Mouse (Mus musculus) forebrain, embryonic 11.5 days (tissue): ENCODE measurements around the gene 6330409D20Rik. TPM values are rescaled to one million over a fixed set of nuclear protein-coding genes. Genes with fewer than 3 reads are reported as not detected.
A peak's percentile ranks its signal among the peaks of the same experiment; 100 is the strongest.

Source experiments
- ATAC-seq: fragments of 200-750 bp; cut with Nextera tagmentation; replicated peaks from 2 replicates; pipeline ENCODE4 v1.8.0; 2017; ENCODE audit warnings: moderate TSS enrichment; ENCODE audit not compliant: low FRiP score
- DNase-seq: peaks from one replicate; pipeline ENCODE4 v3.0.0-alpha.2; 2017; ENCODE audit warnings: low spot score
- H3K27ac ChIP-seq: fragments of 300-500 bp; sonication (generic); 2 replicates; pipeline ENCODE4 v1.5.1; 2014; ENCODE audit warnings: low read depth, low read length
- H3K27me3 ChIP-seq: fragments of 300-500 bp; sonication (generic); 2 replicates; pipeline ENCODE4 v1.6.1; 2014; ENCODE audit warnings: mild to moderate bottlenecking, low read length, mixed read lengths; ENCODE audit not compliant: control insufficient read depth, insufficient read depth
- H3K36me3 ChIP-seq: fragments of 300-500 bp; sonication (generic); 2 replicates; pipeline ENCODE4 v1.6.1; 2014; ENCODE audit warnings: mild to moderate bottlenecking, low read length, moderate library complexity, mixed read lengths; ENCODE audit not compliant: control insufficient read depth, insufficient read depth
- H3K4me1 ChIP-seq: fragments of 300-500 bp; sonication (generic); replicated peaks from 2 replicates; pipeline ENCODE4 v1.6.1; 2014; ENCODE audit warnings: low read length, mixed read lengths; ENCODE audit not compliant: control insufficient read depth, insufficient read depth
- H3K4me2 ChIP-seq: fragments of 300-500 bp; sonication (generic); 2 replicates; pipeline ENCODE4 v1.6.1; 2014; ENCODE audit warnings: low read depth, mild to moderate bottlenecking, low read length, moderate library complexity, mixed read lengths; ENCODE audit not compliant: severe bottlenecking
- H3K4me3 ChIP-seq: fragments of 300-500 bp; sonication (generic); 2 replicates; pipeline ENCODE4 v1.5.1; 2014; ENCODE audit warnings: low read depth, low read length
- H3K9ac ChIP-seq: fragments of 300-500 bp; sonication (generic); 2 replicates; pipeline ENCODE4 v1.6.1; 2014; ENCODE audit warnings: low read length
- H3K9me3 ChIP-seq: fragments of 300-500 bp; sonication (generic); 2 replicates; pipeline ENCODE4 v1.6.1; 2016; ENCODE audit warnings: low read length, mixed read lengths; ENCODE audit not compliant: control insufficient read depth
- WGBS: fragments of 180-500 bp; shearing (Covaris S2); extraction: QIAGEN DNeasy Blood & Tissue Kit; methylation state at CpG from one replicate; pipeline ENCODE4 v1.1.7; 2014; 5-methylcytosine and 5-hydroxymethylcytosine counted together
- polyA plus RNA-seq: library from polyadenylated mRNA; unstranded; fragments of >200 nt; fragmentation: Nextera tagmentation; extraction: Ambion mirVana; gene quantifications from 2 replicates; pipeline ENCODE4 v1.2.1, GENCODE M21; 2014

The 6330409D20Rik gene
- polyA plus RNA-seq, 1 experiment from 2014 or later: 2.3 TPM

GRCm38 (mm10) chr2:32712934-32713817, 27.6 kb downstream of the 6330409D20Rik start, which contains the start of gene Cdk9:
Gene Cdk9 (minus strand): TSS chr2:32713076.
- Histone ChIP-seq H3K9ac (peak within 1 kb of the TSS; percentile 71), H3K27me3 (no peaks in the 10 kb centered on the region), H3K36me3 (peaks cover 16% of the 10 kb centered on the region; the same call in 1 of the 2 replicates), H3K4me3 (peak within 1 kb of the TSS; percentile 91), H3K9me3 (no peaks in the 10 kb centered on the region), H3K4me1 (peaks cover 4% of the 10 kb centered on the region), H3K4me2 (peak within 1 kb of the TSS; percentile 67), H3K27ac (peak within 1 kb of the TSS; percentile 93)
- ATAC-seq (peak; percentile 87), DNase-seq (peak; percentile 95)
- WGBS: under 1% methylated on average over 52 of the region's 79 CpGs

GRCm38 (mm10) chr2:32712586-32712933, 28.3 kb downstream of the 6330409D20Rik start:
- Histone ChIP-seq H3K36me3 (peaks cover 19% of the 10 kb centered on the region; the same call in 1 of the 2 replicates), H3K9ac (peak overlapping the region; percentile 71), H3K27me3 (no peaks in the 10 kb centered on the region), H3K4me2 (peak overlapping the region; percentile 67), H3K27ac (peak overlapping the region; percentile 93), H3K9me3 (no peaks in the 10 kb centered on the region), H3K4me3 (peak overlapping the region; percentile 91), H3K4me1 (peaks cover 4% of the 10 kb centered on the region)
- DNase-seq: peak; percentile 98
- under 1% methylated on average over 40 of the region's 44 CpGs for WGBS
- peak; percentile 88 for ATAC-seq

GRCm38 (mm10) chr2:32712108-32712551, 28.7 kb downstream of the 6330409D20Rik start:
- peak; percentile 80 for DNase-seq
- peak overlapping the region; percentile 67 for H3K4me2 ChIP-seq
- WGBS: under 1% methylated on average over 41 of the region's 41 CpGs
- no peaks in the 10 kb centered on the region for H3K27me3 ChIP-seq
- H3K9ac ChIP-seq: peak overlapping the region; percentile 71
- peak overlapping the region; percentile 37; the same call in 1 of the 2 replicates for H3K27ac ChIP-seq
- H3K9me3 ChIP-seq: no peaks in the 10 kb centered on the region
- peaks cover 19% of the 10 kb centered on the region; the same call in 1 of the 2 replicates for H3K36me3 ChIP-seq
- peak; percentile 48 for ATAC-seq
- peak overlapping the region; percentile 91 for H3K4me3 ChIP-seq
- peaks cover 4% of the 10 kb centered on the region for H3K4me1 ChIP-seq

GRCm38 (mm10) chr2:32711301-32712056, 29.3 kb downstream of the 6330409D20Rik start:
- 33% methylated on average over 9 of the region's 9 CpGs for WGBS
- Histone ChIP-seq H3K4me1 (peaks cover 4% of the 10 kb centered on the region), H3K36me3 (peaks cover 22% of the 10 kb centered on the region; the same call in 1 of the 2 replicates), H3K9me3 (no peaks in the 10 kb centered on the region), H3K4me2 (peak overlapping the region; percentile 67), H3K27me3 (no peaks in the 10 kb centered on the region), H3K27ac (no peak overlapping the region), H3K4me3 (peak overlapping the region; percentile 91), H3K9ac (peak overlapping the region; percentile 71)
- ATAC-seq: no peak
- DNase-seq: no peak

- H3K4me3 ChIP-seq: no peak overlapping the region
- H3K9me3 ChIP-seq: no peaks in the 10 kb centered on the region
- no peaks in the 10 kb centered on the region for H3K27me3 ChIP-seq
- WGBS: 86% methylated on average over 5 of the region's 5 CpGs
- H3K9ac ChIP-seq: no peak overlapping the region
- H3K36me3 ChIP-seq: peaks cover 28% of the 10 kb centered on the region; the same call in 1 of the 2 replicates
- H3K4me1 ChIP-seq: peaks cover 4% of the 10 kb centered on the region
- ATAC-seq (no peak), DNase-seq (no peak)
- no peak overlapping the region for H3K27ac ChIP-seq
- H3K4me2 ChIP-seq: no peak overlapping the region
Measured at GRCm38 (mm10) chr2:32710425-32710824, 30.4 kb downstream of the 6330409D20Rik start.

- no peak overlapping the region for H3K9ac ChIP-seq
- H3K4me2 ChIP-seq: no peak overlapping the region
- H3K4me1 ChIP-seq: peaks cover 4% of the 10 kb centered on the region
- no peak for ATAC-seq
- H3K36me3 ChIP-seq: peaks cover 28% of the 10 kb centered on the region; the same call in 1 of the 2 replicates
- 94% methylated on average over 20 of the region's 20 CpGs for WGBS
- H3K9me3 ChIP-seq: no peaks in the 10 kb centered on the region
- no peaks in the 10 kb centered on the region for H3K27me3 ChIP-seq
- no peak for DNase-seq
- no peak overlapping the region for H3K27ac ChIP-seq
- H3K4me3 ChIP-seq: no peak overlapping the region
Measured at GRCm38 (mm10) chr2:32709521-32710137, 31.2 kb downstream of the 6330409D20Rik start.

- ATAC-seq (no peak), DNase-seq (peak; percentile 88)
- Histone ChIP-seq H3K9me3 (no peaks in the 10 kb centered on the region), H3K36me3 (peaks cover 28% of the 10 kb centered on the region; the same call in 1 of the 2 replicates), H3K4me2 (no peak overlapping the region), H3K9ac (no peak overlapping the region), H3K27ac (no peak overlapping the region), H3K4me3 (no peak overlapping the region), H3K27me3 (no peaks in the 10 kb centered on the region), H3K4me1 (peaks cover 4% of the 10 kb centered on the region)
- WGBS: 49% methylated on average over 3 of the region's 3 CpGs
Measured at GRCm38 (mm10) chr2:32708643-32709042, 32.2 kb downstream of the 6330409D20Rik start.

GRCm38 (mm10) chr2:32706971-32707370, 33.8 kb downstream of the 6330409D20Rik start:
- Histone ChIP-seq H3K9ac (no peak overlapping the region), H3K36me3 (peaks cover 35% of the 10 kb centered on the region; the same call in 1 of the 2 replicates)
- 93% methylated on average over 6 of the region's 6 CpGs for WGBS

More at GRCm38 (mm10) chr2:32706971-32707370, 33.8 kb downstream of the 6330409D20Rik start:
- no peak for ATAC-seq
- Histone ChIP-seq H3K4me3 (no peak overlapping the region), H3K4me1 (peaks cover 4% of the 10 kb centered on the region), H3K9me3 (no peaks in the 10 kb centered on the region), H3K4me2 (no peak overlapping the region), H3K27ac (no peak overlapping the region), H3K27me3 (no peaks in the 10 kb centered on the region)
- DNase-seq: no peak
